Mouse (Mus musculus) layer of hippocampus, adult 8-10 months (tissue): ENCODE measurements at regions not wholly inside any gene's neighbourhood (a gene's known extent, or its start where the extent isn't known, plus 50 kb on each side); places are given as distances from the start of the nearest gene placed in this dataset.

Experiments used
- DNase-seq, 2 experiments: peaks; one replicate each; pipeline ENCODE4 v3.0.0; 2022; ENCODE audit warnings: low spot score in 2 of 2

DNA sequence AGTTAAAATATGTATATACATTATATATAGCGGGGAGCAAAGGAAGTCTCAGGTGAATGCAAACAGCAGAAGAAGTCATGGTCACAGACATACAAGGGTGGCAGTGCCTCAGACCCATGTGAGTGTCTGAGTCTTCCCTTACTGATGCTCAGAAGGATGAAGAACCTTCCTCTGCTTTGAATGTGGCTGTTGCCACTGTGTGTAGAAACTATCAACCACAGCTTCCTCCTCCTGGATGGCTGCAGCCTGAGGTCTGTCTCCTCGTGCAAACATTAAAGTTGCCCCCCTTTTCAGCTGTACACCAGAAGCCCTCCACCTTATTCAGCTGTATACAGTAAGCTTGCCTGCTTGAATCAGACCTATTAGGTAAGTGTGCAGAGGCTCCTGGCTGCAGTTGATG, 79.4 kb upstream of the Tspan5 start:
- no peak for DNase-seq

DNA sequence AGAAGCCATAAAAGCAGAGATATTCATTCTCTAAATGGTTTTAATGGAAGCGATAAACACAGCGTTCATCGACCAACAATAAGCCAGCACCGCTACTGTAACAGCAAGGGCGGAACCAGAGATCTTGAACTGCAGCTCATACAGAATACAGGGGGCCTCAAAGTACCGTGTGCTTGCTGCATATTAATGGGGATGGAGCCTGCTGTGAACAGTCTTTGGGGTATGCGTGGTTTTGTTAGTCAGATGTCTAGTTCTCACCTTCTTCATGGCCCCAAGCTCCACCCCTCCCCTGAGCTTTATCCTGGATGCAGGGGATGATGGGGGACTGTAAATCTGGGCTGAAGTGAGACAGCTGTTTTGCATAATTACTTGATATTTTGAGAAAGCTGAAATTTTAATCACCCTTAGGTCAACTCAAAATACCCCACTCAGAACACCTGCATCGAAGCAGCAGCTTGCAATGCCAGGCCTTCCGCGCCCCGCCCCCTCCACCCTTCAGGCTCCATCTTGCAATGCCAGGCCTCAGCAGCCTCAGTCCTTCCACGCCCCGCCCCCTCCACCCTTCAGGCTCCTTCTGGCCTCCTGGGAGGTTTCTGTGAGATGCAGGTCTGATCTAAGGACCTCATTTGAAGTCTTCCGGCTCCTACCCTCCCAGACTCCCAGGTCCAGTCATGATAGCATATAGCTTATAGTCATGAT, 73.5 kb upstream of the Tspan5 start:
- no peak for DNase-seq

DNA sequence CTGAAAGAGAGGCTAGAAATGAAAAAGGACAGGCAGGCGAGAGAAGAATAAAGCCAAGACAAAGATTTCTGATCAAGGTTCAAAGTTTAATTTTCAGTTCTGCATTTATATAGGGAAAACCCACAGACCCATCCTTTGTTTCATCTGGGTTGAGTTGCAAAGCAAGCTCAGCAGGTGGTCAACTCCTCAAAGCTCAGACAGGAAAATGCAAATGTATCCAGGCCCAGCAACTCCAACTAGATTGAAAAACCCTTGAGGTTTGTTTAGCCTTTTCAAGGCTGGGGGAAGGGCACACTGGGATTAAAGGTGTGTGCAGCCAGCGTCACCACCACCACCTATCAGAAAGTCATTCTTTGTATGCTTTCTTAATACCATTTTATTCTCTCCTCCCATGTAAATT, 66.1 kb upstream of the Tspan5 start:
- DNase-seq, result no peak

DNA sequence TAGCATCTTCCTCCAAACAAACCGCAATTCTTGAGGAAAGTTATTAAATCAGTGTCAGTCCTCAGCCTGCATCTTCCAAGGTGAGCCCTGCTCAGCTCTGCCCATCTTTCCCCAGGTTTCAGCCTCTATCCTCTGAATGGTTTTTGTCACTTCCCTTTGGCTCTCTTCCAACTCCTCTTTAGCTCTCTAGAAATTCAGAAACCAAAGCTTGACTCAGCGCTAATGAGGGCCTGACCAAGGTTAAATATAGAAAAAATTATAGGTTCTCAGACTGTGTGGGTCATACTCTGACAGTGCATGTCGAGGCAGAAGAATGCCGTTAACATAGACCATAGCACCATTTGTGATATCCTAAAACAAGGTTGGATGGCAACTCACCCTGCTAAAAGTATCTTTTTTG, 63.6 kb upstream of the Tspan5 start:
- no peak for DNase-seq

DNA sequence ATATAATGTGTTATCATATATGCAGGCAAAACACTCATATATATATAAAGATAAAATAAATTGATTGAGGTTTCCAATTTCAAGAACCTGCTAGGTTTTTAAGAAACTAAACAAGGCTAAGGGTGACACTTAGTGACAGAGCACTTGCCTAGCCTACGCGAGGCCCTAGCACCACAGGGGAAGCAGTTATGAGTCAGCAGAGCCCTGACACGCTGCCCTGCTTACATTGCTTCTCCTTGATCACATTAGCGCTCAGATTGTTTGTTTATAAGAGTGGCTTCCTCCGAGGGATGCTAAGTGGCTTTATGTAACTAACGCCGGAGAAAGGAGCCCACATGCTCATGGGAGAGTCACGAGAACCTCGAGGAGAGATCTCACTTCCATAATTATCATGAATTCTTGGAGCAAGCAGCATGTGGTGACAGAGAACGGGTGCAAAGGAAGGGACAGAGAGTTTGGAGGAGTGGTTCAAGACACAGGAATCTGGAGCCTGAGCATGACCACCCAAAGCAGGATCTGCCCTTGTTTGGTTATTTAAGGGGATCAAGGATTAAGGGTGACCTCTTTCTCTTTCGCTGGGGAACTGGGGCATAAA, 55.3 kb upstream of the Tspan5 start:
- DNase-seq, result no peak

DNA sequence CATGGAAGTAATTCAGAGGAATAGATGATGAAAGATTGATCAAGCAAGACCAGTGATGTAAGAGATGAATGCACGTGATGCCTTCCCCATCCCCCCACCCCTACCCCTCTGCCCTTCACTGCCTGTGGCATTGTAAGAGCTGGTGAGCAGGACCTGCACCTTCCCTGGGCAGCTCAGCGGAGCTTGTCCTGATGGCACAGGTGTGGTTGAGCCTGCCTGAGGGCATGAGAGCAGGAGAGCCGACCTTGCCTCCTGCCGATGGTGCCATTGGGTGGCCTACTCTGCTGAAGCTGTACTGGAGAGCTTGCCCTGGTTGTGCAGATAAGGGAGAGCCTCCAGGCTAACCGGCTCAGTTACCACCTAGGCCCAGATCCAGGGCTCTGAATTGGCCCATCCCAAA, 53.4 kb upstream of the Tspan5 start:
- DNase-seq, result no peak
